Mouse (Mus musculus) left cerebral cortex, postnatal 25 days (tissue): ENCODE results near the gene Tspan4. TPM values are rescaled to one million over a fixed set of nuclear protein-coding genes. Genes with fewer than 3 reads are reported as not detected.
A peak's percentile ranks its signal among the peaks of the same experiment; 100 is the strongest.

ENCODE experiments used
- DNase-seq, 2 experiments: peaks; one replicate each; pipeline ENCODE4 v3.0.0; 2022; ENCODE audit warnings: low spot score in 2 of 2, mixed read lengths in 1 of 2
- intact Hi-C: fragments of 180-260 bp; cut with DNase I; formaldehyde crosslinking; loops from one replicate; pipeline ENCODE4 v1.15.1; 2025
- total RNA-seq, 2 experiments: library from RNA; stranded (reverse); gene quantifications; 2 replicates each; pipeline ENCODE4 v1.2.3; 2021

Gene Tspan4
- total RNA-seq, 2 experiments from 2014 or later, result 13.8 to 16.6 TPM

DNA sequence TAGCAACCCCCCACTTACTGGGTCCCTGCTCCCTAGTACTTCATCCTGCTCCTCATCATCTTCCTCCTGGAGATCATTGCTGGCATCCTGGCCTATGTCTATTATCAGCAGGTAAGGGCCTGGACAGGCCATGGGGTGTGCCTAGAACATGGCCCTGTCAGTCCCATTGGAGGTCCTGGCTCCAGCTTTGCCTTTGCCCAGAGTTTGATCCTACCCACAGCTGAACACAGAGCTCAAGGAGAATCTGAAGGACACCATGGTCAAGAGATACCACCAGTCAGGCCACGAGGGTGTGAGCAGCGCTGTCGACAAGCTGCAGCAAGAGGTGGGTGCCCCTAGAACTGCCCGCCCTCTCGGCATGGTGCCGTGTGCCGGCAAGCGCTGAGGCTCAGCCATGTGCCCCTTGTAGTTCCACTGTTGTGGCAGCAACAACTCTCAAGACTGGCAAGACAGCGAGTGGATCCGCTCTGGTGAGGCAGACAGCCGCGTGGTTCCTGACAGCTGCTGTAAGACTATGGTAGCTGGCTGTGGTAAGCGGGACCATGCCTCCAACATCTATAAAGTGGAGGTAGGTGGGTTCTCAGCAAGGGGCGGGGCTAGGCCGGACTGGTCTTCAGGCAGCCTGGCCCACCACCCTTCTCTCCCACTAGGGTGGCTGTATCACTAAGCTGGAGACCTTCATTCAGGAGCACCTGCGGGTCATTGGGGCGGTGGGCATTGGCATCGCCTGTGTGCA is 5.0 kb upstream of the Tspan4 start:
- no peak for DNase-seq
- intact Hi-C loops, result no loop called here

DNA sequence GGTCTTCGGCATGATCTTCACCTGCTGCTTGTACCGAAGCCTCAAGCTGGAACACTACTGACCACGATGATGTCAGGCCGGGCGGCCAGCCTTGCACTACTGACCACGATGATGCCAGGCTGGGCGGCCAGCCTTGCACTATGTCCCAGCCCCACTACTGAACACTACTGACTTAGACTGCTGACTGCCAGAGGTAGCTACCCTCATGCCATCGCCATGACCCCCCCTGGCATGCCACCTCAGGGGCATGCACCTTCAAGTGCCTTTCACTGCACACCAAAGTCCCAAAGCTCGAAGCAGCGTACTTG is 4.4 kb upstream of the Tspan4 start:
- intact Hi-C loops, result no loop called here
- no peak for DNase-seq

DNA sequence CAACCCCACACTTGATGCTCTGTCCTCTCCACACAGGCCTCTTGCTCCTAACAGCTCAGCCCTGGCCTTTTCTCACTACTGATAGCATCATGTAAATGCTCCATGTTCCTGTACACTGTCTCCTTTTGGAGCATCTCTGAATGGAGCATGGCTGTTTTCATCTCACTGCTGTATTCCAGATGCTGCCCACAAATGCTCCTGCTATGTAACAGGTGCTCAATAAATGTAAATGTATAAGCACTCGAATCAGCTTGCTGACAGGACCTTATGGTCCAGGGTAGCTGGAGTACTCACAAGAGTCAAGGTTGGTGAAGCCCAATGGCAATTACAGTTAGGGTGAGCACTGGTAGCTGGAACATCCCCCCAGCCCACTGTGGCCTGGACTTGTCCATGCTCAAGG is 3.8 kb upstream of the Tspan4 start:
- intact Hi-C loops, result no loop called here
- DNase-seq, result no peak

DNA sequence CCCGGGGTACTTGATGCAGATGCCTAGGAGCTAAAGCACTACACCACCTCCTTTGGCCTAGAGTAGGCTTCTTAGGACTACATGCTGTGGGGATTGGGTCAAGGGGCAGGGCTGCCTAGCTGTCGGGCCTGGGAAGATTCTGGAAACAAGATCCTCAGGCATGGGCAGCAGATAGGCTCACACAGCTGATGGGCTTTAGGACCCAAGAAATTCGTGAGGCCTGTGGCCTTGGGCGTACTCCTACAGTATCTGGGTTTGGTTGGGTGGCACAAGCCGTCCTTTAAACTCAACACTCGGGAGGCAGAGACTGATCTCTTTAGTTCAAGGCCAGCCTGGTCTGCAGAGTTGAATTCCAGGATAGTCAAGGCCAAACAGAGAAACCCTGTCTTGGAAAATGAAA is 2.8 kb upstream of the Tspan4 start:
- intact Hi-C loops, result no loop called here
- no peak for DNase-seq

DNA sequence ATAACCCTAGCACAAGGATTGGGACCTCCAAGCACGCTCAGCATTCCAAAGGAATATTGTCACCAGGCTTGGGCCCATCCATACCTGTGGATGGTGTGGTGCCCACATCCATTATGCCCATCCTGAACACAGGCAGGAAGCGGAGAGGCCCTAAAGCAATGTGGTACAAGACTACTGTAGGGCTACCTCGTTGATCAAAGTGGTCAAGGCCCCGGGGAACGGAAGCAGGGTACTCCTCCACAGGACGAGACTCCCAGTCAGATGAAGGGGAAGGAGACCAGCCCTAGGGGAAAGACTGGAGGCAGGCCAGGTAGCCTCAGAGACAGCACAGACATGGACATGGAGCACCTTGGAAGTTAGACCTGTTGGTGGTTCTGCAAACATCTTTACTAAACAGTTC is 2.3 kb upstream of the Tspan4 start:
- intact Hi-C loops, result no loop called here
- DNase-seq, result no peak

DNA sequence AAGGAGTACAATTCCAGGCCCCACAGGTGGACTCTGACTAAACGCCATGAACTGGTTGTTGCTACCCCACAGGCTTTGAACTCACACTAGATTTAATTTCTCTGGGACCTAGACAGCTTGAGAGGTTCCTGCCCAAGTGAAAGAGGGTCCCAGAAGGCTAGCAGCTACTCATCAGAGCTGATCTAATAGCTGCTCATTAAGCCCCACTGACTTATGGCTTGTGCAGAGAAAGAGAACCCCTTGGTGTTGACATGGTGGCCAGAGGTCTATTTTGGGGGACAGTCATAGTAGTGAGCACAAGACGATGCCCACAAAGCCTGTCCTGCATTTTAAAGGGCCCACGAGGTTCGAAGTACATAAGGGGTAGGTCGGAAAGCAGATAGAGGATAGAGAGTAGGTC is 880 bp upstream of the Tspan4 start:
- intact Hi-C loops, result no loop called here
- DNase-seq, result no peak

DNA sequence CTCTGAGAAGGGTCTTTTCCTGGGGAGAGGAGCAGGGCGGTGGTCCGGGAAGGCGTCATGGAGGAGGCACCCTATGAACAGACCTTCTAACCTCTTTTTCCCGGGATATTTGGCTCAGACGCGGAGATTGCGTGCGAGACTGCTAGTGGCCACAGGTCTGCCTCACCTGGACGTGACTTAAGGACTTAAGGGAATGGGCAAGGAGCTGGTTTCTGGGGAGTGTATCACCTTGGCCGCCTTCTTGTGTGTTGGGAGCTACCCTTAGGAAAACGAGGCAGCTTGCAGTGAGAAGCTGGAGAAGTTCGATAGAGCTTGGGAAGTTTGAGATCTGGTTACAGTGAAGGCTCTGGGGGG is 742 bp downstream of the Tspan4 start:
- no peak for DNase-seq
- intact Hi-C loops, result no loop called here

DNA sequence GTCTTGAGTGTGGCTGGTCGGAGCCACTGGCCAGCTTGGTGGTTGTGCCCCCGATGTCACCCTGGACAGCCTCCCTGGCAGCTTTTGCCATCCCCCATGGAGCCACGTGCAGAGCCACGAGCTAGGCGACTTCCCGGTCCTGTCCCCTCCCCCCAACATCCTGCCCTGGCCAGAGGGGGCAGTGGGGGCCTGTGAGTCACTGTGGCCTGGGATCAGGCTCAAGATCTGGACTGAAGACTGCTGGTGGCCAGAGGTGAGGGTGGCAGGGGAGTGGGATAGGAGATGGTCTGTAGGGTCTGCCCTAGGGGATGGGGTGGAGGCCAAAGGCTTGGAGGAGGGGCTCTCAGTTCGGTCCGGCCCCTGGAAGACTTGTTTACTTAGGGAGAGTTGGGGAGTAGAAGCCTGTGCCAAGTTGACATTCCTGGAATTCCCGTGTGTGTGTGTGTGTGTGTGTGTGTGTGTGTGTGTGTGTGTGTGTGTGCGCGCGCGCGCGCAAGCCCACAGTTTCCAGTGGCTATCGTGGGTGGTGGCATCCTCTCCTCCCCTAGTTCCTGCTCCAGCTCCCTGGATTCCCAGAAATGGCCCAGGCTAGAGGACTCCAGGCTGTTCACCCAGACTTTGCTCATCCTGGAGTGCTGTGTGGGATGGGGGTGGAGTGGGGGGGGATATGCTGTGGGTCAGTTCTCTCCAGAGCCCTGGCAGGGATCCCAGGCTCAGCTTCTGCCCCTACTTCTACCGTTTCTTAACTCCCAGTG is 1.4 kb downstream of the Tspan4 start:
- DNase-seq, result peak in 1 of 2 experiments; percentile 70

DNA sequence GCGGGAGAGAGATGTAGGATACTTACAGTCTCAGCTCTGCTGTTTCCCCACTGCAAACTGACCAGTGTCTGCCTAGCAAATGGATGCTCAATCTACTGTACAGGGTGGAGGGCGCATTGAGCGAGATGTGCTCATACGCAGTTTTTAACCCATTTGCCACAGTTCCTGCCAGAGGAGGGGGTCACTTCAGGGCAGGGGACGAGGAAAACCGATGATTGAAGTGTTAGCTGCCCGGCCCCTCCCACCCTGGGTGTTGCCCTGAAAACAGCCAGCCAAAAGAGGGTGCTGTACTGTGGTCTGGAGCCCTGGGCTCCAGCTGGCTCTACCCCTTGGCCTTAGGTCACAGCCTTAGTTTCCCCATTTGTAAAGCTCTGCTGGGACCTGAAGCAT is 1.9 kb downstream of the Tspan4 start:
- DNase-seq, result no peak
- intact Hi-C loops, result no loop called here

More for the DNA sequence above, 1.4 kb downstream of the Tspan4 start:
- intact Hi-C loops, result no loop called here

DNA sequence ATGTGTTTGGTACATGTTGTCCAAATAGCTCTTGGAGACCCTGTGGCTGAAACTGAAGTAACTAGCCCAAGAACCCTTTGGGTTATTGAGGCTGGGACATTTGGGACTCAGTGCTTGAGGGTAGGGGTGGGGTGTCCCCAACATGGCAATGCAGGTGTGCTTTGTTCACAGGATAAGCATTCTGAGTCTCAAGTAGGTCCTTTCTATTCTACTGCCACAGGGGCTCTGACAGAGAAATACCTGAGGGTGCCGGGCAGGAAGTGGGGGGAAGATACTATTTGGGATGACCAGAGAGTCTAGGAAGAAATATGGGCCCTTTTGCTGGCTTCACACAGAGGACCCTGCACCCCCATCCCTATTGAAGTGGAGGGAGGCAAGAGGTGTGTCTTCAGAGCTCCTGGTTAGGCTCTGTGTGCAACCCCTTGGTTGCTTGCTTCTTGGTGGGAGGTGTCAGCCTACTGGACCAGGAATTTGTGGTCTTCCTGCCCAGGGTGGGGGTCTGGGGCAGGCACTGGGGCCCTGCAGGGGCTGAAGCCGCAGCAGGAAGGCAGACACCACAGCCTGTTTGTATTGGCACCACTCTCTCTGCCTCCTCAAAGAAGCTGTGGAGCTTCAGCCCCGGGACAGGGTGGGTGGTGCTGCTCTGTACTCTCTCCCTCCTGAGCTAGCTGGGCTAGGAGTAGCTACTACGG is 2.7 kb downstream of the Tspan4 start:
- intact Hi-C loops, result no loop called here
- DNase-seq, result no peak

DNA sequence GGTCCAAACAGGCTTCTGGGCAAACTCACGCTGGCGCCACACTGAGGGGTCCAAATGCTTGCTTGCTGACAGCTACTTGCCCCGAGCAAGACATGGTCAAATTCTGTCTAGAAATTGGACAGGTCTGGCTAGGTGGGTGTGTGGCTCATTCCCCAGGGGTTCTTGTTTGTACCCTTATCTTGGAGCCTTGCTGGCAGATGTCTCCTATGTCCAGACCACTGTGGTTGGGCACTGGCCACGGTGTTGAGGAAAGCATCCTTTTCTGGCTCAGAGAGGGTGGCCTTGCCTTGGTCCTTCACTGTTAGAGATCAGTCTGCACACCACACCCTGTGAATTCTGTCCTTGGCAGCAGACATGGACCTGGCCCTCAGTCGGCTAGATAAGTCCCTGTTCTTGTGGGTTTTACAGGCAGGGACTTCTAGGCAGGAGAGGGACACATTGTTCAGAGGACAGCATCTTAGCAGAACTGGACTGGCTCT is 3.3 kb downstream of the Tspan4 start:
- no peak for DNase-seq
- intact Hi-C loops, result no loop called here

DNA sequence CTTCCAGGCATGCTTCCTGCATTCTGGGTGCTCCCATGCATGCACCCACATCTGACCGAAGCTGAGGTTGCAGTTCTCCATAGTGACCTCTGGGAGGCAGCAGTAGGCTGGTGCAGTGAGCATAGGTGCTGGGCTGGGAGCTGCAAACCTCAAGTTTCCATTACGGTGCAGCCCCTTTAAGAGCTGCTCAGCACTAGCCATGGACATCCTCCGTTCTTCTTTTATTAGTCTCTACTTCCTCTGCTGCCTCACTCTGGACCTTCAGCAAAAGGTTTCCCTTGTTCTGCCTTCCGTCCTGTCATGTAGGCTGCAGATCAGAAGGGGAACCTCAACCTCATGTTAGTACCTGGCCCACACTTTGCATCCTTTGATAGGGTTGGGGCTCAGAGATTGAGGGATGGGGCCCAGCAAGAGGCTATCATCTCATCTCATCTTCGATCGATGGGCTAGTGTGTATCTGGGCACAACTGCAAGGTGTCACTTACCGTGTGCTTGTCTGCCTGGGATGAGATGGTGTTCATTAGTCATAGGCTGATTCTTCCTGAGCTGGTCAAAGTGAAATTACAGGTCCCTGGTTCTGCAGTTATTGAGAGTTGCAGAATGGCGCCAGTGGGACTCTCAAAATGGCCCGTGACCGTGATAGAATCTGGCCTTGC is 5.9 kb downstream of the Tspan4 start:
- intact Hi-C loops, result loop anchor here (1.0 to 2.0 kb wide), 2 partner anchors 44 to 186 kb away; no protein-coding TSS in a partner anchor

DNA sequence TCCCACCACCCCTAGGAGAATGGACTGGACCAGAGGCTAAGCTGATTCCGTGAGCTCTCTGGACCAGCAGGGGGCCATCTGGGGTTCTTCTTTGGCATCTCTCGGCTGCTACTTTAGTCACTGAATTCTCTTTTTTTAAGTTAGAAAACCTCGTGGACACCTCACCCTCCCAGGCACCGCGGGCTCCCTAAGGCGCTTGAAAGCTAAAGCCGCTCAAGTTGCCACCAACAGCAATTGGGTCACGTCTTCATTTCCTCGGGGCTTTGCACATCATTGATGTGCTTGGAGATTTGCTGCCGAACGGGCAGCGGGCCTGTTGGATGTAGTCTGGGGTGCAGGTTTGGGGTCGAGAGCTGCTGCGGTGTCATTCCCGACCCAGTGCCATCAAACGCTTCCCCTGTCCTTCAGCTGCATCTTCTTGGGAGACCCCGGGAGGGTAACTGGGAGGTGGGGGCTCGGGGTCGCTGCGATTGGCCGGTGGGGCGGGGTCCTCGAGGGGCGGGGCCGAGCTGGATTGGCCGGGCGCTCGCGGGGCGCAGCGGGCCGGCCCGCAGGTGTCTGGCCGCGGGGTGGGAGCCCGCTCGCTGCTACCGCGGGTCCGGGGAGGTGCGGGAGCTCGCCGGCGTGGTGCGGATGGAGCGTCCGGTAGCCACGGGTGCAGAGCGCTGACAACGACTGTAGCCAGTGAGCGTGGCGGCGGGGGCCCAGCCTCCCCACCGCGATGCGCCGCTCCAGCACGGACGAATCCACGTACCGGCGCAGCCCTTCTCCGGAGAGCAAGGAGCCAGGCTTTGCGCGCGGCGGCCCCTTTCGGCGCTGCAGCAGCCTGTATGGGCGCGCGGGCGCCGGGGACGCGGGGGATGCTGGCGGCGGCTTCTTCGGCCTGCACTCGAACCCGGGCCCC is 6.7 kb downstream of the Tspan4 start:
- DNase-seq, result peak; percentile 52 to 69

More for the DNA sequence above, 5.9 kb downstream of the Tspan4 start:
- DNase-seq, result peak; percentile 80 to 87

DNA sequence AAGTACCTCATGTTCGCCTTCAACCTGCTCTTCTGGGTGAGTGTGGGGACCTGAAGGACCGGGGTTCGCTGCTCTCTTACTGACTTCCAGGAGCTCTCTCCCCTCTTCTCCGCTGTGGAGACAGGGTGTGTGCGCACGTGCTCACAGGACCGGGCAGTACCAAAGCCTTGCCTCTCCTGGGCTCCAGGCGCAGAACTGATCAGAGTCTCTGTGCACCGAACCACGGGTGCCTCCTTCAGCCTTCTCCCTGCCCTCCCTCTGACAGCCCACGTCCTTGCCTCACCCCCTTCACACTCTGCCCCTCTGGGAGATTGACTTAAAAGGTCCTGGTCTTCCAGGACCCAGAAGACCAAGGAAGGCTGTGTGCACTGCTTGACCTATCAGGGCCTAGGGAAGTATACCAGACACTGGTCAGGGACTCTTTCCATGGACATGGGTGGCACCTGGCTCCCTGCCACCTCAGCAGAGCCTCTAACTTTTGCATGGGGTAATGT is 7.5 kb downstream of the Tspan4 start:
- DNase-seq, result no peak
- intact Hi-C loops, result no loop called here

More for the DNA sequence above, 6.7 kb downstream of the Tspan4 start:
- intact Hi-C loops, result loop anchor here (1.0 to 2.0 kb wide), 2 partner anchors 44 to 185 kb away; no protein-coding TSS in a partner anchor

DNA sequence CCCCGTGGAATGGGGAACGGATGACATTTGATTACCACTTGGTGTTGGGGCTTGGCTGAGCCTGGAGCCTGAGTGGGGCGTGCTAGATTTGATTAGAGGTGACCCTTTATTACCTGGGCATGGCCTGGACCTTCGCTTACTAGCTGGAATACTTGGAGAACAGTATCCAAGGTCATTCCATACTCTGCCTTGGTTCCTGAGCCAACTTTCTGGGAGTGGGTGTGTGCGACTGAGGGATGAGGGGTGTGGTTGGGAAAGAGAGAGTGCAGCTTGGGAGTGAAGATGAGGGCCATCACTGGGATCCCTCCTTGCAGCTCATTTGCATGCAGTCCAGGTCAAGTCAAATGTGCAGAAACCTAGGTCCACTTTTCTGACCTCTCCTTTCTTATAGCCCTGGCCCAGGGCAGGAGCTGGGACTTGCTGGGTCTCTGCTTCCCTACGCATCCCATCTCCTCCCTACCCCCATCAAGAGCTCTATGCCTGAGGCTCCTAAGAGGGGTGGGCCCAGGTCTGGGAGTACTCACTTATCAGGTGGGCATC is 8.1 kb downstream of the Tspan4 start:
- DNase-seq, result no peak
- intact Hi-C loops, result no loop called here

DNA sequence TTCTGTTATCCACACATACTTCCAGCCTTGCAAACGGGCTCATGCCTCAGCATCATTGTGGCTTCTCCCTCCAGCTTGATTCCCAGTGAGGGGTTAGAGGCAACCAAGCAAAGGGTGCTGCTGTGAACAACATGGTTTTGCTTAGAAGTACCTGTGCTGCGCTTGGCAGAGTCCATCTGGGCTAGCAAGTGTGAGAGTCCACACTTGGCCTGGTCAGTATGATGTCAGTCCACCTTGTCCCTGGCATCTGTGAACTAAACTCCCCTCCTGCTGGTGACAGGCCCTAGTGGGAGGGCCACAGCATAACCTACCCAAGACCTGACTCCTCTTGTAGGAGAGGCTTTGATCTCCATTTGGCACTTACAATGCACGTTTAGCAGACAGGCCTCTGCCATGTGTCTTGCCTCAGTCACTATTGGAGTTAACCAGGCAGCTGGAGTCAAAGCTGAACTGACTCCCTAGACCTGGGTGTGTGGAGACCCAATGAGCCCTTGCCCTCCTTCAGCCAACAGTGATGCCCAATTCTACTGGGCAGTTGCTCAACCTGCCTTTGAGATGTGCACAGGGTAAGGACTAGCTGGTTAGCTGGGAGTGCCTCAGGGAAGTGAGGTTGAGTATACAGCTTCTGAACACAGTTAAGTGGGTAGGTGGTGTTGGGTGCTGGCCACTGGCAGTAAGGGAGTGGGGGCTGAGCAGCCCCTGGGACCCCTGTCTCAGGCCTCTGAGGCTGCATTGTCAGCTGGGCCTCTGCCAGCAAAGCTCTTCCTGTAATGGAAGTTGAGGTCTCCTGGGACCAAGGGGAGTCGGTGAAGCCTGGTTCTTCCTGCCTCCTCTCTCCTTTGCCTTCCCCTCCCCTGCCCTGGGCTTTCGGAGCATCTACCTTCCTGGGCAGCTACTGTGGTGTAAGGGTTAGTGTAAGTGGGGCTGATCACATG is 9.4 kb downstream of the Tspan4 start:
- intact Hi-C loops, result no loop called here
- no peak for DNase-seq

DNA sequence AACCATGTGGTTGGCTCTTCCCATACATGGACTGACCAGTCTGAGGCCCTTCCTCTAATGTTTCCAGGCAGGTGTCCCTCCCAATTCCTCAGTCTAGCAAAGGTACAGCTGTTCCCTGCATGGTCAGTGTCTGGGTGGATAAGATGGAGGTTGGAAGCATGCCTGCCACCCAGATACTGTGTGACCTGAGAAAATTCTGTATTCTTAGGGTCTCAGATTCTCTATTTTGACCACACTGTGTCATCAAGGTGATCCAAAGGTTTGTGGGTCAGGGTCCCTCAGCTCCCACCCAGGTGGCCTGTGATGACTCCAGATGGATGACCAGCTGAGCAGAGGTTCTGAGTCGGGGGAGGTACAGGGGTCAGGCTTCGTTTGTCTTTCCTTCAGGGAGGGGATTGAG is 10.1 kb downstream of the Tspan4 start:
- intact Hi-C loops, result no loop called here
- DNase-seq, result no peak

DNA sequence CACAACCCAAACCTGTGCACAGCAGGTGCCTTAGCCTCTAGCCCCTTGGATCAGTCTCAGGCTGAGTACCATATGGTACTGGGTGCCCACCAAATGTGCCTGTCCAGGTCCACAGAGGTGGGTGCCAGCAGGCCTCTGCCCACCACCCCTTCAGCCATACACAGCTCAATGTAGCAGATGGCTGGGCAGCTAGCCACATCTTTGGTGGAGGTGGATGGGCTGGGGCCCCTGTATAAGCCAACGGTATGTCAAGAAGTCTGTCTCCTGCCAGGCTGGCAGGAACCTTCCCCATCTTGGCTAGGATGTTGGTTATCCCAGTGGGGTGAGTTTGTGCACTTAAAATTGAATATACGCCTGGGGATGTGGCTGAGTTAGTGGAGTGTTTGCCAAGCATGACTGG is 10.6 kb downstream of the Tspan4 start:
- no peak for DNase-seq
- intact Hi-C loops, result no loop called here
